ENCODE assay signal across 8 mouse cellular contexts in the genomic region with DNA sequence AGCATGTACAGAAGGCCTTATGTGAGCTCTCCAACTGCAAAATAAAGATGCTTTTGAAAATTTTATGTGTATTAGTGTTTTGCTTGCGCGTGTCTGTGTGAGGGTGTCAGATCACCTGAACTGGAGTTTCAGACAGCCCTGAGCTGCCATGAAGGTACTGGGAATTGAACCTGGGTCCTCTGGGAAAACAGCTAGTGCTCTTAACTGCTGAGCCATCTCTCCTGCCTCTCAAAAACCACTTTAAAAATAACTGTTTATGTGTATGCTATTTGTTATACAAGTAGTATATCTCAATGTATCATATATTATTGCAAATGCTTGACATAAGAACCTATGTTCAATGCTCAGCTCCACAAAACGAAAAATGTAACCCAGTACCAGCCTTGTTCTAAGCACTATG. TPM values are rescaled to one million over a fixed set of nuclear protein-coding genes. Genes with fewer than 3 reads are reported as not detected.
A peak's percentile ranks its signal among the peaks of the same experiment; 100 is the strongest.
DNase-seq lines count a peak whose midpoint lies in the region; ATAC-seq and TF ChIP-seq lines count a peak whose summit lies in the region.

No protein-coding gene starts in this region.

- WGBS in embryonic facial prominence, embryonic 15.5 days: 71% methylated on average over 3 of the region's 3 CpGs
- WGBS in hindbrain, embryonic 15.5 days: 78% methylated on average over 3 of the region's 3 CpGs
- 81% methylated on average over 3 of the region's 3 CpGs for WGBS in midbrain, embryonic 14.5 days

- peak overlapping the region; percentile 87 for H3K27ac ChIP-seq in layer of hippocampus, adult 2 months
- no peak overlapping the region for H3K27ac ChIP-seq in embryonic facial prominence, embryonic 15.5 days (replicated peaks)
- H3K27ac ChIP-seq in hindbrain, embryonic 15.5 days (replicated peaks): no peak overlapping the region
- no peak overlapping the region for H3K27ac ChIP-seq in midbrain, embryonic 14.5 days (replicated peaks; ENCODE audit: low read depth, low read length)

- peak overlapping the region; percentile 80 for H3K4me3 ChIP-seq in layer of hippocampus, adult 2 months
- peak overlapping the region; percentile 96 for H3K4me3 ChIP-seq in embryonic facial prominence, embryonic 15.5 days (replicated peaks)
- H3K4me3 ChIP-seq in hindbrain, embryonic 15.5 days: peak overlapping the region; percentile 90; the same call in 1 of the 2 replicates
- H3K4me3 ChIP-seq in midbrain, embryonic 14.5 days (replicated peaks; ENCODE audit: low read depth, low read length): peak overlapping the region; percentile 88; the same call in 1 of the 2 replicates

- H3K9ac ChIP-seq in embryonic facial prominence, embryonic 15.5 days: no peak overlapping the region
- H3K9ac ChIP-seq in hindbrain, embryonic 15.5 days: no peak overlapping the region
- H3K9ac ChIP-seq in midbrain, embryonic 14.5 days (replicated peaks; ENCODE audit: low read length): no peak overlapping the region

- H3K36me3 ChIP-seq in embryonic facial prominence, embryonic 15.5 days: peaks cover 28% of the 10 kb centered on the region
- peaks cover 18% of the 10 kb centered on the region for H3K36me3 ChIP-seq in hindbrain, embryonic 15.5 days
- peaks cover 23% of the 10 kb centered on the region for H3K36me3 ChIP-seq in midbrain, embryonic 14.5 days (ENCODE audit: control insufficient read depth, insufficient read depth, low read length)

- peak overlapping the region; percentile 83 for H3K4me2 ChIP-seq in embryonic facial prominence, embryonic 15.5 days (replicated peaks)
- H3K4me2 ChIP-seq in hindbrain, embryonic 15.5 days: peak overlapping the region; percentile 76
- peak overlapping the region; percentile 90 for H3K4me2 ChIP-seq in midbrain, embryonic 14.5 days (ENCODE audit: low read length)

- DNase-seq in layer of hippocampus, adult 2 months (ENCODE audit: low spot score in 2 of 2): no peak
- DNase-seq in layer of hippocampus, adult 9-11 months: no peak
- no peak for DNase-seq in midbrain, embryonic 14.5 days
- no peak for DNase-seq in cerebellum, adult 8-10 months
- no peak for DNase-seq in kidney, postnatal 36 days

- peaks cover 21% of the 10 kb centered on the region for H3K4me1 ChIP-seq in embryonic facial prominence, embryonic 15.5 days
- H3K4me1 ChIP-seq in hindbrain, embryonic 15.5 days (replicated peaks): peaks cover 43% of the 10 kb centered on the region
- H3K4me1 ChIP-seq in midbrain, embryonic 14.5 days (ENCODE audit: control insufficient read depth, insufficient read depth, low read length): peaks cover 15% of the 10 kb centered on the region

- ATAC-seq in embryonic facial prominence, embryonic 15.5 days (ENCODE audit: insufficient number of reproducible peaks, low FRiP score, low TSS enrichment, low read depth): no peak
- no peak for ATAC-seq in hindbrain, embryonic 15.5 days (ENCODE audit: low FRiP score, low read depth)
- no peak for ATAC-seq in midbrain, embryonic 14.5 days (ENCODE audit: low FRiP score, low TSS enrichment)
- no peak for ATAC-seq in cerebellum, adult (ENCODE audit: insufficient number of reproducible peaks, low FRiP score, low TSS enrichment)

- no peak for TF ChIP-seq CTCF in layer of hippocampus, adult 2 months (conservative IDR thresholded peaks at IDR 0.05)

- no peaks in the 10 kb centered on the region for H3K27me3 ChIP-seq in embryonic facial prominence, embryonic 15.5 days
- no peaks in the 10 kb centered on the region for H3K27me3 ChIP-seq in hindbrain, embryonic 15.5 days
- H3K27me3 ChIP-seq in midbrain, embryonic 14.5 days (ENCODE audit: control insufficient read depth, insufficient read depth, low read length): no peaks in the 10 kb centered on the region

- no peaks in the 10 kb centered on the region for H3K9me3 ChIP-seq in embryonic facial prominence, embryonic 15.5 days (replicated peaks)
- no peaks in the 10 kb centered on the region for H3K9me3 ChIP-seq in hindbrain, embryonic 15.5 days
- H3K9me3 ChIP-seq in midbrain, embryonic 14.5 days (ENCODE audit: control insufficient read depth, low read length): no peaks in the 10 kb centered on the region

RNA-seq across cellular contexts. Expression of a gene that starts 0.9 kb away (rescaled TPM):
- total RNA-seq in layer of hippocampus, adult 2 months (2021): 100 to 1,000 TPM; 220 to 238 TPM
- 96.5 and 110 TPM in 2 replicates for polyA plus RNA-seq in embryonic facial prominence, embryonic 15.5 days (2015; fragmentation: Nextera tagmentation; extraction: Ambion mirVana)
- polyA plus RNA-seq in hindbrain, embryonic 15.5 days (2015; fragmentation: Nextera tagmentation; extraction: Ambion mirVana): 161 and 171 TPM in 2 replicates
- 115 and 122 TPM in 2 replicates for polyA plus RNA-seq in midbrain, embryonic 14.5 days (2014; fragmentation: Nextera tagmentation; extraction: Ambion mirVana)

RNA-seq across cellular contexts. Expression of a gene that starts 30.2 kb away (rescaled TPM):
- 100 to 1,000 TPM in 1 of 2 experiments, 10 to 100 TPM in 1; 99.2 to 112 TPM for total RNA-seq in layer of hippocampus, adult 2 months (2021)
- polyA plus RNA-seq in embryonic facial prominence, embryonic 15.5 days (2015; fragmentation: Nextera tagmentation; extraction: Ambion mirVana): 91.5 and 97.9 TPM in 2 replicates
- polyA plus RNA-seq in hindbrain, embryonic 15.5 days (2015; fragmentation: Nextera tagmentation; extraction: Ambion mirVana): 102 and 106 TPM in 2 replicates
- 51.6 and 56.0 TPM in 2 replicates for polyA plus RNA-seq in midbrain, embryonic 14.5 days (2014; fragmentation: Nextera tagmentation; extraction: Ambion mirVana)

RNA-seq across cellular contexts. Expression of a gene that starts 38.0 kb away (rescaled TPM):
- total RNA-seq in layer of hippocampus, adult 2 months (2021): 10 to 100 TPM; 55.0 to 57.2 TPM
- 27.7 and 30.1 TPM in 2 replicates for polyA plus RNA-seq in embryonic facial prominence, embryonic 15.5 days (2015; fragmentation: Nextera tagmentation; extraction: Ambion mirVana)
- 38.7 and 45.8 TPM in 2 replicates for polyA plus RNA-seq in hindbrain, embryonic 15.5 days (2015; fragmentation: Nextera tagmentation; extraction: Ambion mirVana)
- polyA plus RNA-seq in midbrain, embryonic 14.5 days (2014; fragmentation: Nextera tagmentation; extraction: Ambion mirVana): 40.8 and 59.2 TPM in 2 replicates

RNA-seq across cellular contexts. Expression of a gene that starts 52.1 kb away (rescaled TPM):
- total RNA-seq in layer of hippocampus, adult 2 months (2021): 1 to 10 TPM; 2.9 to 4.6 TPM
- polyA plus RNA-seq in embryonic facial prominence, embryonic 15.5 days (2015; fragmentation: Nextera tagmentation; extraction: Ambion mirVana): 1.8 and 2.9 TPM in 2 replicates
- 0.42 and 0.65 TPM in 2 replicates for polyA plus RNA-seq in hindbrain, embryonic 15.5 days (2015; fragmentation: Nextera tagmentation; extraction: Ambion mirVana)
- polyA plus RNA-seq in midbrain, embryonic 14.5 days (2014; fragmentation: Nextera tagmentation; extraction: Ambion mirVana): 0.39 and 0.50 TPM in 2 replicates
